Mouse (Mus musculus): ENCODE results near the gene Bmi1.

DNA sequence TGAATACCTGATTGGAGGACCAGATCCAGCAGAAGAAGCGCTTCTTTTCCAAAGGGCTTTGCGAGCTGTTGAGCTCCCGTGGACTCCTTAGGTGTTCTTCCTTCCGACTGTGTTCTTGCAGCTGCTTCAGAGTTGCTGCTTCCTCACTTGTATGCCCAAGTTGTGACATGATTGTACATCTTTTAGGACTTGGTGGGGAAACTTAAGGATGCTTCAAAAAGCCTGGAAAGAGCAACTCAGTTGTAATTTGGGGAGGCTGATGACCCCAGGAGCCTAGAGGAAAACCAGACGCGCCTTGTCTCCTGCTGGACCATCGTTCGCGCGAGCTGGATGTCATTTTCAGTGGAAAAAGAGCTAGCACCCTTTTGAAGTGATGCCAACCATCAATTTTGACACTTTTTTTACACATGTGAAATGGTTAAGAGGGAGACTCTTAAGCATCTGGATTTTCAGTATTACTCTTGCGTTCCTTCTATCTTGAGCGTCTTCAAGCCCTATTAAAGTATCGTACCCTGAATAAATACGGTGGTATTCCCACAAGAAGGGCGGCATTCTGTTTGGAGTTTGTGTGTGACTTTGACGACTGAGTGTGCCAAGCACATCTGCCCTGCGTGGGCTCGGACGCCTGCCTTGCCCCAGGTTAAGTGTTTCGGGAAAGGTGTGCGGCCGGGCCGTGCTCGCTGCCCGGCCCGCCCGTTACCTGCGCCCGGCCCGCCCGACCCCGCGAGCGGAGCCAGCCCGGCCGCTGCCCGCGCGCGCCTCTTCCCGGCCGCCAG, 949 bp upstream of the Bmi1 start:
- no peak for TF ChIP-seq HCFC1 (IDR thresholded peaks at IDR 0.05; ENCODE audit: borderline replicate concordance, insufficient read depth, low read length)
- TF ChIP-seq ZC3H11A (IDR thresholded peaks at IDR 0.05; ENCODE audit: borderline replicate concordance, low read depth, low read length), result no peak

All from ES-E14 (cell line).